Mouse (Mus musculus): ENCODE measurements around the gene Lilr4b.
"Not testable (repeated sequence)": the region's sequence is repeated elsewhere in the genome, so short reads cannot be mapped to it uniquely, and the experiment has no call there.

Gene Lilr4b

DNA sequence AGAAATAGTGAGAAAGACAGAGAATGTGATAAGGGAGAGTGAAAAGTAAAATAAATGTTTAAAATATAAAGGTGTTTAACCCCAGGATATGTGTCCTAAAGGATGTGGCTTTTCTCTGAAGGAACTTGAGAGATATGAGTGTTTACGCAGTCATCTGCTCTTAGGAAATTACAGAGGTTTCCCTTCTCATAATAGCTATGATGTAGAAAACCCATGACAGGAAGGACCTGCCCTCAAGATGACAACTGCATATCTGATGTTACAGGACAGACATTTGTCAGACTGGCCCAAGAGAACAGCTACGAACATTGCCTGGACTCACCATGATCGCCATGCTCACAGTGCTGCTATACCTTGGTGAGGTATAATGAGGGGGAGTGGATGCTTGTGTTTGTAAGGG is at the start of gene Lilr4b, which contains the start of gene Gm49339:
Lilr4b (plus strand) TSS at position 236 of the 400 bp plus-strand sequence.
Gm49339 (plus strand) TSS at position 216 of the 400 bp plus-strand sequence.
- not testable (repeated sequence) for DNase-seq (ENCODE audit: low spot score in 2 of 2)

DNA sequence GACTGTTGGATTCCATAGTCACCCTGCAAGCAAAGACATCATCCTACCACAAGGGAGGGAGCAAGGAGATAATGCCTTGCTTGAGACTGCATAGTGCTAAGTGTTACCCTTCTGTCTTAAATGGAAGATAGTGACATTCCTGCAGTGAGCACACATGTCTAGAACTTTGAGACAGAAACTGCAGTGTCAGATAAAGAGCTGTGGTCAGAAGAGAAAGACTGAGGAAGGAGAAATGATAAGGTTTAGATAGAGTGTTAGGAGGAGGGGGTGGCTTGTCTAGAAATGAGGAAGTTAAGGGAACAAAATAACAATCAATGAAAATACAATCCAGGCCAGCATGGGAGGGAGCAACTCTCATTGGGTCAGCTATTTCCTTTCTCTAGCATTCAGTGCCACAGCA is 47.5 kb upstream of the Lilr4b start:
- DNase-seq (ENCODE audit: low spot score in 2 of 2): no peak

DNA sequence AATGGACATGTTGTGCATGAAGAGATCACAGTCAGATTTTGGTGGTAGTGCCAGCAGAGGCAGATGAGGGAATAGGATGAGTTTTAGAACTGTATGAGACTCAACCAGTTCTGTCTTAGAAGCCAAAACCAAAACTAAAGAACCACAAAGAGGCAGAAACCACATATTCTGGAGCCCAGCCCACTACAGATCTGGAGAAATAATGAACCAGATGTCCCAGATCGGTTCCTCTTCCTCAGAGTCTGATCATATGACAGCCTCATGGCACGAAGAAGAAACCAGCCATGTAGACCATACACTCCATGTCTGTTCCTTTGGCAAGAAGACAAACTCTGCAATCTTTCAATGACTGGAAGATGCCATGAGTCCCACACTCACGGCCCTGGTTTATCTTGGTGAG is 44.7 kb upstream of the Lilr4b start:
- no peak for DNase-seq (ENCODE audit: low spot score in 2 of 2)

DNA sequence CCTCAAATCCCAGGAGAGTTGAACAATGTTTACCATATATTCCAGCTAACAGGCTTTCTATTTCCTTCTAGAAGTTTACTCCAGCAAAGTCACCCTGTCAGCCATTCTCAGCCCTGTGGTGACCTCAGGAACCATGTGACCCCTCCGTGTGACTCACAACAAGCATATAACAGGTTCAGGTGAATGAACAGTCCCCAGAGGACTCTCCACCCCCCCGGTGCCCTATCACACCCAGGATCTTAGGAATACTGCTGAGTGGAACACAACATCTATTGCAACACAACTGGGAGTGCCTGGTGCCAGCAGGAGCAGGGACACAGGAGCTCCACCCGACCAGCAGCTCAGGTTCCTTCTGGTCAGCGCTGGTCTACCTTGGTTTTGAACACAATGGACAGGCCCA is 28.8 kb upstream of the Lilr4b start:
- DNase-seq (ENCODE audit: low spot score in 2 of 2): no peak

DNA sequence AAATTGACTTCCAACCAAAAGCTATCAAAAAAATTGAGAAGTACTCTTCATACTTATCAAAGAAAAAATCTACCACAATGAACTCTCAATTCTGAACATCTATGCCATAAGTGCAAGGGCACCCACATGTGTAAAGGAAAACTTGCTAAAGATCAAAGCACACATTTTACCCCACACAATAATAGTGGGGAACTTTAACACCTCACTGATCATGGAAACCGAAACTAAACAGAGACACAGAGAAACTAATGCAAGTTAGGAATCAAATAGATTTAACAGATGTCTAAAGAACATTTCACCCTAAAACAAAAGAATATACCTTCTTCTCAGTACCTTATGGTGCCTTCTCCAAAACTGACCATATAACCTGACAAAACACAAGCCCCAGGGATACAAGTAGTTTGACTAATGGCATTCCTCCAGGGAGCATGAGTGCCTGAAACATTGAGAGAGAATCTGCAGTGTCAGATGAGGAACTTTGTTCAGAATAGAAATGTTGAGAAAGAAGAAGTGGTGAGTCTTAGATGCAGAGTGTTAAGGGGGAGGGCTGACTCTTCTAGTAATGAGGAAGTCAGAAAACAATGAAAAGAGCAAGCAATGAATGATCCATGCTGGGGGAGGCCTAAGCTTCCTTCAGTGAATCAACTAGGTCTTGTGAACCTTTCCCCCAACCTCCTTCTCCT is 26.7 kb upstream of the Lilr4b start:
- no peak for DNase-seq (ENCODE audit: low spot score in 2 of 2)

GRCm38 (mm10) chr10:51454365-51454764 is 26.1 kb upstream of the Lilr4b start:
- no peak for DNase-seq (ENCODE audit: low spot score in 2 of 2)

DNA sequence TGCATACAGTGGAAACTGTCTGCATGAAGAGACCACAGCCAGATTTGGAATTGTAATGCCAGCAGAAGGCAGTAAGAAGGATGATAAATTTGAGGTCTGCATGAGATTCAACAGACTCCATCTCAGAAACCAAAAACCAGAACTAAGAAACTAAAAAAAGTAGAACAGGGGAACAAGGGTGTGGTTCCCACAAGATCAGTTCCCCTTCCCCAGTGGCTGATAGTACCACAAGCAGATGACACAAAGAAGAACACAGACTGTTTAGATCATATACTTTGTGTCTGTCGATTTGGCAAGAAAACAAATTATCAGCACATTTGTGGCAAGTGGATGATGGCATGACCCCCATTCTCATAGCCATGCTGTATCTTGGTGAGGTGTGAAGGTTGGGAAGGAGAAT is 24.7 kb upstream of the Lilr4b start:
- DNase-seq (ENCODE audit: low spot score in 2 of 2): no peak

DNA sequence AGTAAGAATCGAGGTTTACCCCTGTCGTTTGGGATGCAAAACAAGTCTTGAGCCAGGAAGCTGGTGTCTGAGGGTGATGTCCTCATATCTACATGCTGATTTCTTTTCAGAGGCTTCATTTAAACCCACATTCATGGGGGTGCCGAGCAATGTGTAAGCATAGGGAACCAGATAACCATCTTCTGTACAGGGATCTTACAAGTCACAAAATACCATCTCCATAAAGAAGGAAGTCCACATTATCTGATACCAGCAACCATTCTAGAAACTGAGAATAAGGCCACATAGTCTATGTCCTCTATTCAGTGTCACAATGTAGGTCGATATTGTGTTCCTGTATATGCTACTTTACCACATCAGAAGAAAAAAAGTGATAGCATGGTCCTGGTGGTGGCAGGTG is 24.1 kb upstream of the Lilr4b start:
- DNase-seq (ENCODE audit: low spot score in 2 of 2): no peak

DNA sequence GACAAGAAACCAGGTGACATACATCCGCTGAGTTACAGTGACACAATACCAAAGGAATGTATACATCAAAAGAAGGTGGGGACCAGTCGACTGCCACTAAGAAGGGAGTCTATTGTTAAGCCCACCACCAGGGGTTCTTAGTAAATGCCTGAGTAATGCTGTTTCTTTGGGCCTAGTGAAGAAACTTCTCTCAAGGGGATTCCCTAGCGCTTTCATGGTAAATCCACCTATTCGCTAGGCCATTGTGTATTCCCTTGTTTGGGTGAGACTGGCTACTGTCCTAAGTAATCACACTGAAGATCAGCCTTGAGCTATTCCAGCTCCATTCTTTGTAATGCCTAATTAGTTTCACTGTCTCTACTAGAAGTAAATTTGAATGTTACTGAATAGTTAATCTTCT is 16.6 kb upstream of the Lilr4b start:
- not testable (repeated sequence) for DNase-seq (ENCODE audit: low spot score in 2 of 2)

- not testable (repeated sequence) for DNase-seq (ENCODE audit: low spot score in 2 of 2)
Measured at GRCm38 (mm10) chr10:51490691-51491090, 10.3 kb downstream of the Lilr4b start, which contains the start of gene Lilrb4a. Gene Lilrb4a (plus strand): TSS chr10:51490956.

- no peak for DNase-seq (ENCODE audit: low spot score in 2 of 2)
Measured at GRCm38 (mm10) chr10:51520021-51520420, 39.6 kb downstream of the Lilr4b start.

- no peak for DNase-seq (ENCODE audit: low spot score in 2 of 2)
Measured at GRCm38 (mm10) chr10:51521453-51521852, 41.0 kb downstream of the Lilr4b start.

GRCm38 (mm10) chr10:51526090-51526489 is 45.7 kb downstream of the Lilr4b start:
- DNase-seq (ENCODE audit: low spot score in 2 of 2): no peak

- no peak for DNase-seq (ENCODE audit: low spot score in 2 of 2)
Measured at GRCm38 (mm10) chr10:51526633-51527032, 46.2 kb downstream of the Lilr4b start.

GRCm38 (mm10) chr10:51528840-51529434 is 48.5 kb downstream of the Lilr4b start:
- DNase-seq (ENCODE audit: low spot score in 2 of 2): no peak

- DNase-seq (ENCODE audit: low spot score in 2 of 2): no peak
Measured at GRCm38 (mm10) chr10:51529497-51529896, 49.1 kb downstream of the Lilr4b start.

- no peak for DNase-seq (ENCODE audit: low spot score in 2 of 2)
Measured at GRCm38 (mm10) chr10:51530813-51531212, 50.4 kb downstream of the Lilr4b start.
